In the genomic region with DNA sequence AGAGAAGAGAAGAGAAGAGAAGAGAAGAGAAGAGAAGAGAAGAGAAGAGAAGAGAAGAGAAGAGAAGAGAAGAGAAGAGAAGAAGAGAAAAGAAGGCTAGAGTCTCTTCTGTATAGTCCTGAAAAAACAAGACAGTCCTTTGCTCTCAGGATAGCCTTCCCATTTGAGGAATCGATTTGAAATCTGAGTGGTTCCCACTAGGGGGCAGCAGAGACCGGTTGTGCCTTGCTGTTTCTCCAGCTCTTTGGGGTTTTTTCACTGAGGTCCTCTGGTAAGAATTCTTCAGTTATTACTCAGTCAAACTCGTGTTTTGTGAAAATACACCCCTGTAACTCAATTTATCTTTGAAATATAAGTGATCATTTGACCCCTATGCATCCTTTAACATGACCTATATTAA, we compare ENCODE assay signal across 9 mouse cellular contexts. TPM values are rescaled to one million over a fixed set of nuclear protein-coding genes. Genes with fewer than 3 reads are reported as not detected.
A peak's percentile ranks its signal among the peaks of the same experiment; 100 is the strongest.
DNase-seq lines count a peak whose midpoint lies in the region; ATAC-seq lines count a peak whose summit lies in the region.
"Had no signal": no experiment of that assay in that cellular context is flagged by ENCODE, and none has a peak within 500 bp of the region (broad histone marks: within the 10 kb centered on the region; RNA-seq: fewer than 3 reads in every experiment).

No protein-coding gene starts in this region.

- H3K9me3 ChIP-seq in midbrain, embryonic 11.5 days (ENCODE audit: control insufficient read depth, low read length) = no peaks in the 10 kb centered on the region
- H3K9me3 ChIP-seq: megakaryocyte, embryonic 14.5 days had no signal

- H3K9ac ChIP-seq in midbrain, embryonic 11.5 days (ENCODE audit: low read length) = no peak overlapping the region

- ATAC-seq in erythroblast, adult 5-6 weeks (replicated peaks; ENCODE audit: low FRiP score, poor library complexity, severe bottlenecking) = peak; percentile 90
- ATAC-seq in hematopoietic stem cell, adult 5-6 weeks (replicated peaks in 1 of 2; ENCODE audit: insufficient read depth in 1 of 2, low FRiP score in 2 of 2, low TSS enrichment in 1 of 2, low read depth in 1 of 2, poor library complexity in 2 of 2, severe bottlenecking in 2 of 2) = peak; percentile 72 to 74; a peak in 3 of 4 replicates
- ATAC-seq in midbrain, embryonic 11.5 days (ENCODE audit: low FRiP score) = no peak

- H3K4me1 ChIP-seq in midbrain, embryonic 11.5 days (ENCODE audit: control insufficient read depth, insufficient read depth, low read length) = no peaks in the 10 kb centered on the region

- no peaks in the 10 kb centered on the region for H3K27me3 ChIP-seq in midbrain, embryonic 11.5 days (ENCODE audit: control insufficient read depth, insufficient read depth, low read length)
- H3K27me3 ChIP-seq: megakaryocyte, embryonic 14.5 days had no signal

- H3K27ac ChIP-seq in midbrain, embryonic 11.5 days (ENCODE audit: low read depth, low read length) = no peak overlapping the region

- H3K4me2 ChIP-seq in midbrain, embryonic 11.5 days = no peak overlapping the region

- no peaks in the 10 kb centered on the region for H3K36me3 ChIP-seq in midbrain, embryonic 11.5 days (ENCODE audit: control insufficient read depth, insufficient read depth, low read length)

- H3K4me3 ChIP-seq in midbrain, embryonic 11.5 days (ENCODE audit: low read depth, low read length) = no peak overlapping the region
- H3K4me3 ChIP-seq: megakaryocyte, embryonic 14.5 days had no signal

- 0% methylated on average over 3 of the region's 3 CpGs for WGBS in midbrain, embryonic 11.5 days

- peak; percentile 77 for DNase-seq in MN1 (ENCODE audit: low spot score)
- peak; percentile 90 for DNase-seq in brain, adult 2 months (ENCODE audit: low read depth, low spot score)
- peak; percentile 88 to 96 for DNase-seq in left cerebral cortex, adult 18-20 months (ENCODE audit: low spot score in 2 of 2)
- DNase-seq in midbrain, embryonic 11.5 days (ENCODE audit: low spot score, missing footprints) = peak; percentile 97
- peak; percentile 65 for DNase-seq in right cerebral cortex, postnatal 36 days (ENCODE audit: low spot score in 2 of 2)
- peak; percentile 69 to 86 for DNase-seq in urinary bladder, postnatal 4 days (ENCODE audit: low spot score in 2 of 2)

RNA-seq across cellular contexts. Expression of a gene that starts 30.3 kb away (rescaled TPM):
- total RNA-seq in erythroblast, adult 5-6 weeks (2015; ENCODE audit: low replicate concordance) = 22.2 and 27.1 TPM in 2 replicates
- total RNA-seq in erythroblast, adult 5-6 weeks (2017; ENCODE audit: low replicate concordance) = 28.9 and 35.9 TPM in 2 replicates
- 51.6 and 63.2 TPM in 2 replicates for total RNA-seq in hematopoietic stem cell, adult 5-6 weeks (2017)
- 10 to 100 TPM; 60.4 to 62.3 TPM for total RNA-seq in left cerebral cortex, adult 18-20 months (2021)
- 80.3 and 84.4 TPM in 2 replicates for polyA plus RNA-seq in midbrain, embryonic 11.5 days (2014; fragmentation: Nextera tagmentation; extraction: Ambion mirVana)

RNA-seq across cellular contexts. Expression of a gene that starts 30.5 kb away (rescaled TPM):
- total RNA-seq in erythroblast, adult 5-6 weeks (2015; ENCODE audit: low replicate concordance) = 6.7 and 8.8 TPM in 2 replicates
- 8.3 and 12.4 TPM in 2 replicates for total RNA-seq in erythroblast, adult 5-6 weeks (2017; ENCODE audit: low replicate concordance)
- total RNA-seq in hematopoietic stem cell, adult 5-6 weeks (2017) = 5.8 and 7.5 TPM in 2 replicates
- 10 to 100 TPM; 26.3 to 29.2 TPM for total RNA-seq in left cerebral cortex, adult 18-20 months (2021)
- 13.1 and 16.8 TPM in 2 replicates for polyA plus RNA-seq in midbrain, embryonic 11.5 days (2014; fragmentation: Nextera tagmentation; extraction: Ambion mirVana)
